In genomic region chr1:62309376-62309775, GRCm38 (mm10) we compare ENCODE assay signal across 15 mouse cellular contexts.
"Had no signal": no experiment of that assay in that cellular context is flagged by ENCODE, and none has a peak within 500 bp of the region (broad histone marks: within the 10 kb centered on the region; RNA-seq: fewer than 3 reads in every experiment).

No protein-coding gene starts in this region.

- H3K27ac ChIP-seq: intestine, embryonic 15.5 days; left cerebral cortex, adult 2 months; limb, embryonic 10.5 days; liver, embryonic 15.5 days; midbrain, embryonic 10.5 days; midbrain, embryonic 15.5 days; neural tube, embryonic 12.5 days had no signal

- H3K4me2 ChIP-seq: intestine, embryonic 15.5 days; liver, embryonic 11.5 days; liver, embryonic 15.5 days; lung, embryonic 14.5 days; midbrain, embryonic 15.5 days; neural tube, embryonic 12.5 days had no signal

- H3K4me3 ChIP-seq: intestine, embryonic 15.5 days; left cerebral cortex, adult 2 months; limb, embryonic 10.5 days; liver, embryonic 15.5 days; midbrain, embryonic 10.5 days; midbrain, embryonic 15.5 days; neural tube, embryonic 12.5 days had no signal

- H3K9ac ChIP-seq: intestine, embryonic 15.5 days; liver, embryonic 15.5 days; lung, embryonic 14.5 days; midbrain, embryonic 15.5 days; neural tube, embryonic 12.5 days had no signal

- H3K4me1 ChIP-seq: intestine, embryonic 15.5 days; liver, embryonic 15.5 days; midbrain, embryonic 10.5 days; midbrain, embryonic 15.5 days; neural tube, embryonic 12.5 days had no signal

- H3K9me3 ChIP-seq: intestine, embryonic 15.5 days; limb, embryonic 10.5 days; liver, embryonic 15.5 days; midbrain, embryonic 10.5 days; midbrain, embryonic 15.5 days; neural tube, embryonic 12.5 days had no signal

- H3K27me3 ChIP-seq: intestine, embryonic 15.5 days; liver, embryonic 15.5 days; midbrain, embryonic 15.5 days; neural tube, embryonic 12.5 days had no signal

- ATAC-seq: intestine, embryonic 15.5 days; midbrain, embryonic 15.5 days had no signal

- DNase-seq: lung, embryonic 14.5 days; lung, postnatal 10 days; lung, postnatal 4 days; right cerebral cortex, postnatal 4 days; spleen, adult 18-20 months; thymus, adult 18-20 months; thymus, postnatal 14 days had no signal

- H3K36me3 ChIP-seq: intestine, embryonic 15.5 days; limb, embryonic 10.5 days; liver, embryonic 15.5 days; midbrain, embryonic 10.5 days; midbrain, embryonic 15.5 days; neural tube, embryonic 12.5 days had no signal
